Mouse (Mus musculus) MEL (cell line): ENCODE measurements around the gene Pxn. TPM values are rescaled to one million over a fixed set of nuclear protein-coding genes. Genes with fewer than 3 reads are reported as not detected.

ENCODE experiments used
- DNase-seq: peaks from one replicate; pipeline ENCODE4 v3.0.0; 2011; ENCODE audit warnings: low read depth, low spot score
- H3K27ac ChIP-seq: 2 replicates; pipeline ENCODE4 v1.5.1; 2012; ENCODE audit warnings: low read depth, mild to moderate bottlenecking, control low read depth, low read length, moderate library complexity; ENCODE audit not compliant: control insufficient read depth
- H3K27me3 ChIP-seq, 2 experiments: fragments of 150-350 bp in 1 of 2; sonication (generic) in 1 of 2; 2 replicates each; pipeline ENCODE4 v1.6.1; 2012; ENCODE audit warnings: low read length in 2 of 2, mild to moderate bottlenecking in 2 of 2, improper control_type of control experiment in 1 of 2, moderate library complexity in 1 of 2; ENCODE audit not compliant: insufficient read depth in 2 of 2, control insufficient read depth in 1 of 2
- H3K36me3 ChIP-seq, 2 experiments: 2 replicates each; pipeline ENCODE4 v1.6.1; 2012 to 2014; ENCODE audit warnings: low read length in 2 of 2, improper control_type of control experiment in 1 of 2, inconsistent platforms in 1 of 2, mild to moderate bottlenecking in 1 of 2; ENCODE audit not compliant: insufficient read depth in 2 of 2, control insufficient read depth in 1 of 2
- H3K4me1 ChIP-seq, 2 experiments: fragments of 150-350 bp in 1 of 2; sonication (generic) in 1 of 2; 2 replicates each; pipeline ENCODE4 v1.6.1; 2012; ENCODE audit warnings: low read length in 2 of 2, improper control_type of control experiment in 1 of 2, mild to moderate bottlenecking in 1 of 2; ENCODE audit not compliant: insufficient read depth in 2 of 2, control insufficient read depth in 1 of 2
- H3K4me3 ChIP-seq, 2 experiments: fragments of 150-350 bp in 1 of 2; sonication (generic) in 1 of 2; 2 replicates each; pipeline ENCODE4 v1.5.1; 2012; ENCODE audit warnings: low read depth in 2 of 2, low read length in 2 of 2, mild to moderate bottlenecking in 2 of 2, moderate library complexity in 2 of 2, control low read depth in 1 of 2, improper control_type of control experiment in 1 of 2; ENCODE audit not compliant: control insufficient read depth in 1 of 2, insufficient read depth in 1 of 2
- H3K79me2 ChIP-seq: 2 replicates; pipeline ENCODE4 v1.6.1; 2012; ENCODE audit warnings: mild to moderate bottlenecking, low read length, moderate library complexity; ENCODE audit not compliant: control insufficient read depth, poor library complexity, insufficient read depth
- H3K9ac ChIP-seq: 2 replicates; pipeline ENCODE4 v1.6.1; 2012; ENCODE audit warnings: low read depth, mild to moderate bottlenecking, control low read depth, low read length, moderate library complexity; ENCODE audit not compliant: control insufficient read depth, poor library complexity, severe bottlenecking
- H3K9me3 ChIP-seq: fragments of 150-350 bp; sonication (generic); replicated peaks from 2 replicates; pipeline ENCODE4 v1.6.1; 2012; ENCODE audit warnings: mild to moderate bottlenecking, low read length, improper control_type of control experiment, moderate library complexity; ENCODE audit not compliant: insufficient read depth
- CHD2 ChIP-seq: IDR thresholded peaks from 2 replicates; pipeline ENCODE4 v1.6.1; 2011; ENCODE audit warnings: low read length, improper control_type of control experiment
- E2F4 ChIP-seq: IDR thresholded peaks from 2 replicates; pipeline ENCODE4 v1.6.1; 2011; ENCODE audit warnings: low read depth, low read length, improper control_type of control experiment, borderline replicate concordance
- KAT2A ChIP-seq: conservative IDR thresholded peaks from 2 replicates; pipeline ENCODE4 v1.6.1; 2012; ENCODE audit warnings: low read depth, low read length, improper control_type of control experiment, inconsistent platforms
- MAFK ChIP-seq: IDR thresholded peaks from 2 replicates; pipeline ENCODE4 v1.6.1; 2011; ENCODE audit warnings: low read depth, mild to moderate bottlenecking, low read length, improper control_type of control experiment, borderline replicate concordance
- MEF2A ChIP-seq: IDR thresholded peaks from 2 replicates; pipeline ENCODE4 v1.6.1; 2014; ENCODE audit warnings: low read depth, mild to moderate bottlenecking, inconsistent platforms, low read length, improper control_type of control experiment; ENCODE audit not compliant: poor library complexity, insufficient replicate concordance, severe bottlenecking; ENCODE audit errors: extremely low read depth
- MXI1 ChIP-seq: IDR thresholded peaks from 2 replicates; pipeline ENCODE4 v1.6.1; 2011; ENCODE audit warnings: mild to moderate bottlenecking, low read depth, low read length, improper control_type of control experiment
- MYC ChIP-seq: IDR thresholded peaks from 2 replicates; pipeline ENCODE4 v1.6.1; 2011; ENCODE audit warnings: low read depth, mild to moderate bottlenecking, low read length, improper control_type of control experiment, moderate library complexity
- POLR2A ChIP-seq, 2 experiments: IDR thresholded peaks; 2 replicates each; pipeline ENCODE4 v1.6.1; 2011 to 2012; ENCODE audit warnings: low read length in 2 of 2, mild to moderate bottlenecking in 2 of 2, control low read depth in 1 of 2, improper control_type of control experiment in 1 of 2, low read depth in 1 of 2, moderate library complexity in 1 of 2; ENCODE audit not compliant: control insufficient read depth in 1 of 2, insufficient read depth in 1 of 2, poor library complexity in 1 of 2
- RCOR1 ChIP-seq: IDR thresholded peaks from 2 replicates; pipeline ENCODE4 v1.6.1; 2012; ENCODE audit warnings: low read depth, mild to moderate bottlenecking, inconsistent platforms, low read length, improper control_type of control experiment
- SIN3A ChIP-seq: IDR thresholded peaks from 2 replicates; pipeline ENCODE4 v1.6.1; 2012; ENCODE audit warnings: low read length, improper control_type of control experiment, inconsistent platforms
- SMC3 ChIP-seq: IDR thresholded peaks from 2 replicates; pipeline ENCODE4 v1.6.1; 2011; ENCODE audit warnings: low read depth, low read length, improper control_type of control experiment
- UBTF ChIP-seq: IDR thresholded peaks from 2 replicates; pipeline ENCODE4 v1.6.1; 2012; ENCODE audit warnings: low read depth, mild to moderate bottlenecking, inconsistent platforms, low read length, improper control_type of control experiment, moderate library complexity, borderline replicate concordance; ENCODE audit not compliant: insufficient read depth
- USF2 ChIP-seq, 2 experiments: IDR thresholded peaks; 2 replicates each; pipeline ENCODE4 v1.6.1; 2011 to 2012; ENCODE audit warnings: improper control_type of control experiment in 2 of 2, low read length in 2 of 2, borderline replicate concordance in 1 of 2, inconsistent platforms in 1 of 2, low read depth in 1 of 2, mild to moderate bottlenecking in 1 of 2; ENCODE audit not compliant: insufficient read depth in 1 of 2
- ZKSCAN1 ChIP-seq: IDR thresholded peaks from 2 replicates; pipeline ENCODE4 v1.6.1; 2012; ENCODE audit warnings: low read depth, mild to moderate bottlenecking, inconsistent platforms, low read length, improper control_type of control experiment, moderate library complexity
- ZMIZ1 ChIP-seq: IDR thresholded peaks from 2 replicates; pipeline ENCODE4 v1.6.1; 2012; ENCODE audit warnings: low read depth, mild to moderate bottlenecking, inconsistent platforms, low read length, improper control_type of control experiment, moderate library complexity
- polyA plus RNA-seq, 2 experiments: library from polyadenylated mRNA; stranded (reverse) in 1 of 2; unstranded in 1 of 2; fragments of >175 nt in 1 of 2; fragments of >200 nt in 1 of 2; gene quantifications; 2 replicates each; pipeline versions ENCODE4 v1.2.1 to v1.2.4; 2012; ENCODE audit warnings: low replicate concordance in 2 of 2, low read depth in 1 of 2; ENCODE audit not compliant: insufficient read length in 2 of 2, insufficient read depth in 1 of 2, missing spikeins in 1 of 2
- total RNA-seq: library from RNA; depleted of rRNA; stranded (reverse); fragments of 300-350 nt; gene quantifications from 2 replicates; pipeline ENCODE4 v1.2.3, GENCODE M21; 2012

Gene Pxn
- total and polyA plus RNA-seq, 3 experiments = 15.2 to 167 (median 29.2) TPM

DNA sequence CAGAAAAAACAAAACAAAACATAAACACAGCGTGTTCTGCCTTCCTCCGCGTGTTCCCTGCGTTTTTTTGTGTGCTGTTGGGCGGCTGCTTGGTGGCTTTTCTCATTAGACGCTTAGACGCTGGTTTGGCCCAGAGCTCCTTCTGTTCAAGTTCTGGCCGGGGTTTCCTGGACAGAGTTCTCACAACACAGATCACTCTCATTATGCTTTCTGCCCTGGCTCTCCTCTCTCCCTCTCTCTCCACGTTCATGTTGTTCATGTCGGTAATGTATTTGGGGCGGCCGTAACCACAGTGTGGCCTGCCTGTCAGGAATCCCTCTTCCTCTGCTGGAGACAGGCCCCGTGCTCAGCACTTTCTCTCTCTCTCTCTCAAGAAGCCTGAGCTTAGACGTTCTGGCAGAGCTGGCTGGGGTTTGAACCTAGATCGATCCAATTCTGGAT lies 2.9 kb downstream of the Pxn start:
- Histone ChIP-seq H3K4me3 (no peak overlapping the region), H3K9me3 (no peaks in the 10 kb centered on the region), H3K9ac (no peak overlapping the region), H3K27ac (no peak overlapping the region), H3K79me2 (peaks cover 16% of the 10 kb centered on the region), H3K4me1 (peaks cover 0 to 8% of the 10 kb centered on the region in 2 experiments; a peak in 1 of 4 replicates), H3K36me3 (peaks cover 0 to 2% of the 10 kb centered on the region in 2 experiments; a peak in 1 of 4 replicates), H3K27me3 (no peaks in the 10 kb centered on the region)
- DNase-seq = no peak
- no peak for TF ChIP-seq KAT2A
- no peak for TF ChIP-seq SIN3A
- no peak for TF ChIP-seq CHD2
- TF ChIP-seq, all 39 proteins: peak for 0

GRCm38 (mm10) chr5:115509790-115510689 lies 3.6 kb downstream of the Pxn start:
- Histone ChIP-seq H3K9me3 (no peaks in the 10 kb centered on the region), H3K79me2 (peaks cover 16% of the 10 kb centered on the region), H3K27ac (no peak overlapping the region), H3K36me3 (peaks cover 0 to 2% of the 10 kb centered on the region in 2 experiments; a peak in 1 of 4 replicates), H3K27me3 (no peaks in the 10 kb centered on the region), H3K4me1 (peaks cover 0 to 8% of the 10 kb centered on the region in 2 experiments; a peak in 1 of 4 replicates), H3K9ac (no peak overlapping the region), H3K4me3 (no peak overlapping the region)
- no peak for DNase-seq
- TF ChIP-seq E2F4 = no peak
- no peak for TF ChIP-seq RCOR1
- TF ChIP-seq MYC = no peak
- TF ChIP-seq SIN3A = no peak
- TF ChIP-seq SMC3 = no peak
- TF ChIP-seq ZMIZ1 = no peak
- no peak for TF ChIP-seq POLR2A (IDR thresholded peaks at IDR 0.05; ENCODE audit: control insufficient read depth in 1 of 2, insufficient read depth in 1 of 2, low read depth in 1 of 2, low read length in 2 of 2, poor library complexity in 1 of 2)
- no peak for TF ChIP-seq USF2 (IDR thresholded peaks at IDR 0.05; ENCODE audit: borderline replicate concordance in 1 of 2, insufficient read depth in 1 of 2, low read depth in 1 of 2, low read length in 2 of 2)
- TF ChIP-seq MEF2A = no peak
- no peak for TF ChIP-seq MXI1
- no peak for TF ChIP-seq UBTF
- TF ChIP-seq ZKSCAN1 = no peak
- TF ChIP-seq MAFK = no peak
